Mouse (Mus musculus): ENCODE measurements at regions not wholly inside any gene's neighbourhood (a gene's known extent, or its start where the extent isn't known, plus 50 kb on each side); places are given as distances from the start of the nearest gene placed in this dataset.

DNA sequence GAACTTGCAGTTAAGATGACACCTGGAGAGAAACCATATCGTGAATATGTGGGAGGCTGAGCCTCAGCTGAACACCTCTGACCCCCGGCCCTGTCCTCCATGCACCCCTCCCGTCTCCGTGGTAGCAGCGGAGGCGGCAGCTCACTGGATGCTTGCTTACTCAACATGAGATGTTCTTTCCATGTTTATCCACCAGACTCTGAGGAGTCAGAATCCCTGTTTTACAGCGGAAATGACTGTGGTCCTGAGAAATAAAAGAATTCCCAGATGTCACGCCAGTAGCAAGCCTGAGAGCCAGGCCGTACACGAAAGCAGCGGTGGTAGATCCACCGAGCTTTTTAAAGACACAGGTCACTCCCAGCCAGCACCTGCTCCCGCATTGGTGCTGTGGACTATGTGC, 462.4 kb upstream of the Tbx3 start:
- TF ChIP-seq HCFC1 (IDR thresholded peaks at IDR 0.05; ENCODE audit: low read depth, low read length): no peak
- no peak for TF ChIP-seq CHD1 (IDR thresholded peaks at IDR 0.05; ENCODE audit: low read depth, low read length)
- no peak for TF ChIP-seq ZKSCAN1 (IDR thresholded peaks at IDR 0.05; ENCODE audit: low read depth, low read length)
- no peak for TF ChIP-seq CHD2 (IDR thresholded peaks at IDR 0.05; ENCODE audit: low read length)
- TF ChIP-seq EP300 (IDR thresholded peaks at IDR 0.05; ENCODE audit: low read depth in 1 of 2, low read length in 2 of 2): no peak
- TF ChIP-seq CTCF (IDR thresholded peaks at IDR 0.05 in 2 of 3, conservative IDR thresholded peaks at IDR 0.05 in 1 of 3; ENCODE audit: control insufficient read depth in 1 of 3, insufficient read depth in 1 of 3, low read depth in 2 of 3, low read length in 3 of 3, poor library complexity in 1 of 3, severe bottlenecking in 1 of 3): no peak
- TF ChIP-seq POLR2A (IDR thresholded peaks at IDR 0.05; ENCODE audit: control insufficient read depth in 1 of 2, insufficient read depth in 1 of 2, low read depth in 1 of 2, low read length in 2 of 2, poor library complexity in 1 of 2): no peak
